Mouse (Mus musculus) c-Kit-positive CD71-positive TER-119-positive erythroid progenitor cells, embryonic 14.5 days (primary cell): Measurements from ENCODE around the gene Pth1r.
"Not testable (repeated sequence)": the region's sequence is repeated elsewhere in the genome, so short reads cannot be mapped to it uniquely, and the experiment has no call there.

Experiments used
- DNase-seq: peaks from one replicate; pipeline ENCODE4 v3.0.0-alpha.2; 2013; ENCODE audit warnings: low spot score

The Pth1r gene

DNA sequence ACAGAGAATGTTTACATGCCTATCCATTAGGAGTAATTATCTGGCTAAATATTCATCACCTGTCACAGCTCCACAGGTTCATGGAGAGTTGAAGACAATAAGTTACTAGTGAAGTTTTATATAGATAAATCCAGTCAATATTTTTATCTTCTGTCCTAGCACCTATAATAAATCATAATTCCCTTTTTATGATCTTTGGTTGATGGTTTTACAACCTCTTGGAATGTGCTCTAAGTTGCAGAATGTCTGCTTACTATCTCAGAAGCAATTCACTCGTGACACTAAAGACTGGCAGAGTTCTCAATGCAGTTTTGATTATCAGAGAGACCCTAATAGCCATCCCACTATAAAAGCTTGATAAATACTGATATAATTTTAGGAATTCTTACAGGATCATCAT lies 33.6 kb downstream of the Pth1r start:
- no peak for DNase-seq

- DNase-seq: no peak
Measured at GRCm38 (mm10) chr9:110712545-110712944, 34.4 kb downstream of the Pth1r start.

GRCm38 (mm10) chr9:110711996-110712395 lies 34.9 kb downstream of the Pth1r start:
- no peak for DNase-seq

GRCm38 (mm10) chr9:110711532-110711931 lies 35.4 kb downstream of the Pth1r start:
- no peak for DNase-seq

DNA sequence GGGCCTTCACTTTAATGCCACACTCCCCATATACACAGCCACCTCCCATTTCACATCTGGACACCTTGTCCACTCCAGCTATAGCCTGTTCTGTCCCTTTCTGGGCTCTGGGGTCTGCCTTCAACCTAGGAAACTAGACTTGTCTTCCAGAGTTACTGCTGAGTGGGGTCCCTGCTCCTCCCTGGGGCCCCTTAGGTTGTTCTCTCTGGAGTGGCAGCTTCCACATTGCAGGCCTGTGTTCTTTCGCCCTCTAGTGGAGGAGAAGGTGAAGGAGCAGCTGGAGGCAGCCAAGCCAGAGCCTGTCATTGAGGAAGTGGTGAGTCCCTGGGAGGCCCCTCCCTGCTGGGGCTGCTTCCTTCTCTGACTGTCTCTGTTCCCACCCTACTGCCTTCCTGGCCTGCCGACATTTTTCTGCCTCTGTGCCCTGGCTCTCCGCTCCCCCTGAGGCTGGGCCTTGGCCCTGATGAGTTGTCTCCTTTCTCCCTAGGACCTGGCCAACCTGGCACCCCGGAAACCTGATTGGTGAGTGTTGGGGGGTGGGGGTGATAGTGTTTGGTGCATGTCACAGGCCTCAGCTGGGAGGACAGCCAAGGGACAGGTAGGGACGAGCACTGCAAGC lies 37.2 kb downstream of the Pth1r start:
- peak; percentile 61 for DNase-seq

GRCm38 (mm10) chr9:110706784-110707183 lies 40.2 kb downstream of the Pth1r start:
- DNase-seq: no peak

GRCm38 (mm10) chr9:110703951-110704350 lies 43.0 kb downstream of the Pth1r start:
- DNase-seq: no peak

DNA sequence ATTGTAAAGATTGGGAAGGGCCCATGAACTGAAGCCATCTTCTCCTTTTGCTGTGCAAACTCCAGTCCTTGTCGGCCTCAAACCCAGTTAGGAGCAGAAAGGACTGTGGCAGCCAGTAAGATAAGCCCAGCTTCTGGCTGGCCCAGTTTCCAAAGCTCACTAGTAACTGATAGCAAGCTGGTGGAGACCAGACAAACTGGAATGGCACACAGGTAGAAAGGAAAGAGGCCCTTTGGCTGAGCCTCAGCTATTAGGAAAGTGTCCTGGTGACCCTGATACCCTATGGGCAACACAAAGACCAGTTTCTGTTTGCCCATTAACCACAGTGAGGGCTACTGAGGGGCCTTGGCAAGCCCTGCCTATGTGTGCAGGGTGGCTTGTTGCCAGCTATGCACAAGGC lies 44.1 kb downstream of the Pth1r start:
- no peak for DNase-seq

GRCm38 (mm10) chr9:110701114-110702032 lies 45.6 kb downstream of the Pth1r start:
- DNase-seq: no peak

GRCm38 (mm10) chr9:110699574-110699973 lies 47.4 kb downstream of the Pth1r start:
- peak; percentile 47 for DNase-seq

GRCm38 (mm10) chr9:110697465-110697864 lies 49.5 kb downstream of the Pth1r start:
- DNase-seq: no peak

DNA sequence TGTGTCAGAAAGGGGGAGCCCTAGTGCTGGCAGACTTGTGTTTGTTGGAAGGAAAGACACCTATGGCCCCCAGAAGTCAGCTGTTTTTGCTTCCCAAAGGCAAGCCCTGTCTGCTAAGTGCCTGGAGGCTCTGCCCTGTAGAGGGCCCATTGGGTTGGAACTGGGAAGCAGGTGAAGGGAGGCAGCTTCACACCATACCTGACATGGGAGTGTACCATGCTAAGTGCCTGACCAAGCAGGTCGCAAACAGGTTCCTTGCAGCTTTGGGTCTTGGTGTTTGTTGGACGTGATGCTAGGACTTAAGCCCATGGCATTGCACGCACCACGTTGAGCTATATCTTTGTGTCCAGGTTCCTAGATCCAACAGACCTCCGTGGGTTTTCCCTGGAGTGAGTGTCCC lies 50.5 kb downstream of the Pth1r start:
- DNase-seq: no peak

DNA sequence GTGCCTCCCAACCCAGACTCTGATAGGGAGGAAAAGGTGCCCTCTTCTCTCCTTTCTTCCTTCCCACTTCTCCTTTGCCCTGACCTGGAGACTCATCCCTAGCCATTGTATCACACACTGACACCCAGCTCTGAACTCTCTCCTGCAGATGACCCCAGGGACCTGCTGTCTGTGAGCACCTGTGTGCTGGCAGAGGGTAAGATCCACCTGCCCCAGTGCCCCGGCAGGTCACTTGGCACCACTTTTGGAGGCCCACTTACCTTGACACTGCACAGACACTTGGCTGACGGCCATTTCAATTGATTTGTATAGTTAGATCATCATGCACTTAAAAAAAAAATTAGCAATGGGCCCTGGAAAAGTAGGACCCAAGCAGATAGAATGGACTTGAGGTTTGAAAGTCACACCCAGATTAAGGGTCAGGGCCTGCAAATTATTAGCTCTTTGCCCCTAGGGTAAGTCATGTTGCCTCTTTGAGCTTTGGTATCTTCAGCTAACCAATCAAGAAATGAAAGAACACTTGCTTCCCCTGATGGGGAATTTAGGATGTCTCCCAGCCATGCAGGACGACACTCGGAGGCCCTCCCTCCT lies 51.7 kb downstream of the Pth1r start:
- no peak for DNase-seq

DNA sequence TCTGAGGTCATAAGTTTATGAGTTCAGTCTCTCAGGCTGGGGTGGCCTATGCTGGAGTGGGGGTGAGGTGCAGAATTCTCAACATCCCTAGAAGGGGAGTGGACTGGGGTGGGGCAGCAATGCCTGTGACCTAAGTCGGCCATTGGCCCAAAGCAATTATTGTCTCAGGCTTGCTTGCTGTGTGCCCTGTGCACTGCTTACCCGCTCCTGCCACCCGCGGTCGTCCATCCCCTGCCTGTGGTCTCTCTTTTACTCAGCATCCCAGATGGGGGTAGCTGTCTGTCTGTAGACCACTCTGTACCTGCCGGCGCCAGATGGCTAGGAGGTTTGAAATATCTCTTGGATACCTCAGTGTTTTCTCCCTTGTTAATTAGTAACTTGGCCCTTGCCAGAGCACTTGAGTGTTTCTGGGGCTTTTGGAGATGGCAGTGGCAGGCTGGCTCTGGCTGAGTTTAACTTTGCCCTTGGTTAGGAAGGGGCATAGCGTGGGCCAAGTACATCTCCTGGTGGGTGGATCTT lies 57.6 kb downstream of the Pth1r start:
- no peak for DNase-seq

- no peak for DNase-seq
Measured at GRCm38 (mm10) chr9:110687846-110688245, 59.1 kb downstream of the Pth1r start.

GRCm38 (mm10) chr9:110687061-110687460 lies 59.9 kb downstream of the Pth1r start:
- DNase-seq: no peak

- no peak for DNase-seq
Measured at GRCm38 (mm10) chr9:110686472-110686871, 60.5 kb downstream of the Pth1r start.

DNA sequence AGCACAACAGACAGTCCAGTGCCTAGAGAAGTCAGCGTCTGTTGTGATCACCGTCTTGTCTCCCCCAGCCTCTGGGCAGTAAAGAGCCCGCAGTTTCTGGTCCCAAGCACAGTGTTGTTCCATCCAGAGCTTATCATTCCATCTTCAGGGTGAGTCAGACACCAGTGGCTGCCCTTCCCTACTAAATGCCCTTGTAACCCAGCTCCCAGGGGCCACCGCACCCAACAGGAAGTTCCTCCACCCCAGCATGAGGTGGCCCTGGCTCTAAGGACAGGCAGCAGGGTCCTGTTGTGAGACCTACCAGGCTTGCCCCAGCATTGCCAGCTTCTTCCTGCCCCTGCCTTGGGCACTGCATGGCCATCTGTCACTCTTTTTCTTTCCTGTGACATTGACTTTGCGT lies 61.4 kb downstream of the Pth1r start:
- no peak for DNase-seq

- no peak for DNase-seq
Measured at GRCm38 (mm10) chr9:110685187-110685586, 61.8 kb downstream of the Pth1r start.

DNA sequence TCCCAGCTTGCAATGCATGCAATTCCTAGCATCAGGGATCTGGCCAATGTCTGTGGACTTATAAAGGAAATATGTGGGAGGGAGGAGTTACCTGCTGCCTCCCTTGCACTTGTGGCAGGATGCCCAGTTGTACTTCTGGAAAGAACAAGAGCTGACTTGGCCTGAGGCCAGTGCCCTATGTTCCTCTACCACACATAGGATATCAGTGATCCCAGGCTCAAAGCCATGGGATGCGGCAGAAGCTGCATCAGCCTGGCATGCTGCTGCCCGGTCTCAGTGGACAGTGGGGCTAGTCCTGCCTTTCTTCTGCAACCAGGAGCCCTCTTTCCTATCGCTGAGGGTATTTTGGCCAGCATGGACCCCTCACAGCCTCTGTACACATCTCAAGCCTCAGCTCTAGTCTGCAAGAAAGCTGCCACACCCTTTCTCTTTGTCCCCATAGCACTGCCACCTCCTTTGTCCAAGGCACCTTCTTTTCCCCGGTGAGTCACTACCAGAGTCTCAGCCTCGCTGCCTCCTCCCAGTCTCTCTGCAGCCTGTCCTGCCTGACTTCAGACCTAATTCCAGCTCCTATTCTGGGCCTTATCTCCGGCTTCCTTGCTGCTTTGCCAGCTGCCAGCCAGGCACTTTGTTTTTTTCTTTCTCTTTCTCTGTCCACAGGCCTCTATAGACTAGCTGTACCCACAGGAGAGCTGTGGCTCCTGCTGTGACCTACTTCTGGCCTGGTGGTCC lies 62.7 kb downstream of the Pth1r start:
- no peak for DNase-seq

DNA sequence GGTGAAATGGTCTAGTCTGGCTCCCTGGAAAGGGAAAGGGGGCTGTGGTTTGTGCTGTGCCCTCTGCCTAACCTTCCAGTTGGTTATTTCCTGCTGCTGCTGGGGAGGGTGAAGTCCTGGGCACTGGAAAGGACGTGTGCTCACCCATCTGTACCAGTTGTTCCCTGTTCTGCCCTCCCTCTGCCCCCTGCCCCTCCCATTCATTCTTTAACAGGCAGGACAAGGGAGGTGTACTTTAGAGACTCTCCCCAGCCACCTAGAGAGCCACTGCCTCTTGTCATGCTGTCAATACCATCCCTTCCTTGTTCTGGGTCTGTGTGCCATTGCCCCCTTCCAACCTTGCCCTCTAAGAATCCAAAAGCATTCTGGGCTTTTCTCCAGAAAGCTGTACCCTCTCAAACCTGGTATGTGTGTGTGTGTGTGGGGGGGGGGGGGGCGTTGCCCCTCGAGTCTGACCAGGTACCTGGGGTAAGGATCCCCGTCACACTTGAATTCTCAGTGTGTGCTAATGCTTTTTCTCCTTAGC lies 63.3 kb downstream of the Pth1r start:
- no peak for DNase-seq

- not testable (repeated sequence) for DNase-seq
Measured at GRCm38 (mm10) chr9:110682697-110683096, 64.2 kb downstream of the Pth1r start.
